Mouse (Mus musculus) erythroblast, embryonic 14.5 days (primary cell): ENCODE results near the gene Gm45618. TPM values are rescaled to one million over a fixed set of nuclear protein-coding genes. Genes with fewer than 3 reads are reported as not detected.

Source experiments
- H3K27me3 ChIP-seq: 2 replicates; pipeline ENCODE4 v1.6.1; 2012; ENCODE audit warnings: inconsistent platforms; ENCODE audit not compliant: control insufficient read depth
- H3K36me3 ChIP-seq: 2 replicates; pipeline ENCODE4 v1.6.1; 2012; ENCODE audit warnings: mild to moderate bottlenecking, inconsistent platforms; ENCODE audit not compliant: control insufficient read depth
- H3K4me1 ChIP-seq: 2 replicates; pipeline ENCODE4 v1.6.1; 2012; ENCODE audit warnings: inconsistent platforms; ENCODE audit not compliant: control insufficient read depth
- H3K4me3 ChIP-seq: replicated peaks from 2 replicates; pipeline ENCODE3; 2012; ENCODE audit warnings: moderate library complexity, mild to moderate bottlenecking, inconsistent platforms
- H3K9me3 ChIP-seq: 2 replicates; pipeline ENCODE4 v1.6.1; 2012; ENCODE audit warnings: low read length, inconsistent platforms, mixed read lengths; ENCODE audit not compliant: control insufficient read depth
- GATA1 ChIP-seq: IDR thresholded peaks from 2 replicates; pipeline ENCODE4 v1.6.1; 2012; ENCODE audit warnings: low read length, inconsistent platforms, mixed read lengths
- TAL1 ChIP-seq: IDR thresholded peaks from 3 replicates; pipeline ENCODE4 v1.6.1; 2012; ENCODE audit warnings: low read length, inconsistent platforms, mixed read lengths
- polyA plus RNA-seq: library from polyadenylated mRNA; stranded (reverse); fragments of >175 nt; gene quantifications from 2 replicates; pipeline ENCODE4 v1.2.3, GENCODE M21; 2012

The Gm45618 gene
- polyA plus RNA-seq, 1 experiment: not detected

DNA sequence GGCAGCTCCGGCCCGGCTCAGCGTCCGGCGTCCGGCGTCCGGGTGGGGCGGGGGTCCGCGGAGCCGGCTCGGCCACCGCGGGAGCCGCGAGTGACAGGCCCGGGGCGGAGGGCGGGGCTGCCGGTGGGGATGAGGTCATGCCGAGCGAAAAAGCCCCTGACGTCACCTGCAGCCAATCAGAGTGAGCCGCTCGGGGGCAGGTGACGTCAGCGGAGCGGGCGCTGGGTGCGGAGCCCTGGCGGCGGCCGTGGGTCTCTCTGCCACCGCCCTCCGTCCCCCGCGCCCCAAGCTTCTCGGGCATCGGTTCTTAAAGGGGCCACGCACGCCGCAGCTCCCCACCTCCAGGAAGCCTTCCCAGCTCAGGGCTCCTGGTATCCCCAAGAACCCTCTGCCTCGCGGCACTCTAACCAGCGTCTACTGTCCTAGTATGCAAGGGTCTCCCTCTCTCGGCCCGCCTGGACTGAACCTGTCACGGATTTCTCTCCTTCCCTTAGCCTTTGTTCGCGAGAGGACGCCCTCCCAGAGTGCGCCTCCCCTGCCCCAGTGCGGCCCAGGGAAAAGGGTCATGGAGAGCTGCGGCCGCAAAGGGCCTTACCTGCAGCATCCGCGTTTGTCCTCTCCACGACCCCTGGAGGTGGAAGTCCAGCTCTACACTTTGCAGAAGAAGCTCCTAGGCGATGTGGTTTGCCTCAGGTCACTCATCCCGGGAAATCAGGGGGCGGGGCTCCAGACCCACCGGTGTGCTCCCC, 25.2 kb downstream of the Gm45618 start, which contains the start of gene Dusp8:
Gene Dusp8 (minus strand): TSS at position 661 of the 749 bp plus-strand sequence.
- no peak for TF ChIP-seq TAL1
- TF ChIP-seq GATA1: no peak
- Histone ChIP-seq H3K27me3 (peaks cover 99% of the 10 kb centered on the region), H3K4me3 (peak within 1 kb of the TSS; percentile 90), H3K9me3 (no peaks in the 10 kb centered on the region; the same call in 1 of the 2 replicates), H3K4me1 (peaks cover 66% of the 10 kb centered on the region), H3K36me3 (peaks cover 34% of the 10 kb centered on the region)

DNA sequence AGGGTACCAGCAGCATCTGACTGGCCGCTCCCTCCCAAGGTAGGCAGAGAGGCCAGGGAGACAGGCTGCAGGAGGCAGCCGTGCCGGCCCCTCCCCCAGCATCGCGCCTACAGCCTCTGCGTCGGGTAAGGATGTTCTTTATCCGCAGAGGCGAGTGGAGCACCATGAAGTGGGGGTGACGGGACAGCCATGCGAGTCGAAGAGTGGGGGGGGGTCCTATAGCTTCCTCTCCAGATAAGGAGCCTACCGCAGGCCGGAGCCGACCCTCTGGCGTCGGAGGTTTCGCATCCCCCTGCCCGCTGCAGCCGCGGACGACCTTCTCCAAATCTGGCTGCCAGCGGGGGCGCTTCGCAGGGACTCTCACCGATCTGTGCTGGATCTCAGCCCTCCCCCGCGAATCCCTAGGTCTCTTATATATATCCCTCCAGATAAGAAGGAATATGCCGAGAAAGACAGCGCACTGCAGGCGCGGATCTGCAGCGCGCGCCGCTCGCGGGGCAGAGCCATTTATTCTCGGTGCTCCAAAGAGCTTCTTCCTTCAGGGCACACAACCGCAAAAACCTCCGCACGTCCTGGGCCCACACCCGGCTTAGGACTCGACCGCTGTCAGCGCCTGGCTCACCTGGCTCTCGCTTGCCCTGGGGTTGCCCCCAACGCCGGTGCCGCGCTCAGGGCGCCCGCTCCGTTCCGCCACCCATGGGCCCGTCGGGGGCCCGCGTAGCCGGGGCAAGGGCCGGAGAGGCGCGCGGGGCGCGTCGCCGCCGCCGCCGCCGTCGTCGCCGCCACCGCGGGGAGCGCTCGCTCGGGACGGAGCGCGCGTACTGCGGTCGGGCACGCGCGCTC, 26.0 kb downstream of the Gm45618 start:
- TF ChIP-seq TAL1 (no peak), GATA1 (no peak)
- peak overlapping the region; percentile 90 for H3K4me3 ChIP-seq
- H3K27me3 ChIP-seq: peaks cover 99% of the 10 kb centered on the region
- peaks cover 42% of the 10 kb centered on the region for H3K36me3 ChIP-seq
- H3K4me1 ChIP-seq: peaks cover 74% of the 10 kb centered on the region
- no peaks in the 10 kb centered on the region; the same call in 1 of the 2 replicates for H3K9me3 ChIP-seq

DNA sequence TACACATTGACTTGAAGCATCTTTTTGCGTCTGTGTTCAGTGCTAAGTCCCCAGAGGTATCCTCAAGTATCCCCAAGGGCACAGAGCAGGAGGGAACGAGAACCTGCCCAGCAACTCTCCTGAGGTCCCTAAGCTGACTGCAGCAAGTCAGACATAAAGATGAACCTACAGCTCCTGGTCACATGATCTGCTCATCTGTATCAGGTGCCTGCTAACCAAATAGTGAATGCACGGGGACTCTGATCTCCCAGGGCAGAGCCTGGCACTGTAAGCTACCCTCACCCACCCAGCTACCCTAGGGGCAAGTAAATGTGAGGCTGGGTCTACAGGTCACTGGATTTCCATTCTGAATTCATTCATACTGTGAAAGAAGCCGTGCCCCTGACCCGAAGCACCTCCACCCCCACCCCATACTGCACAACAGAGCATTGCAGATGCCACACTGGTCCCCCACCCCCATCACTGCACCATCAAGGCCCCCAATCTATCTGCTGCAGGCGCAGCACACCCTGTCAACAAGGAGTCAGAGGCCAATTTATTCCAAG, 26.8 kb downstream of the Gm45618 start:
- no peaks in the 10 kb centered on the region; the same call in 1 of the 2 replicates for H3K9me3 ChIP-seq
- peaks cover 49% of the 10 kb centered on the region for H3K36me3 ChIP-seq
- TF ChIP-seq TAL1: no peak
- TF ChIP-seq GATA1: no peak
- H3K4me1 ChIP-seq: peaks cover 82% of the 10 kb centered on the region
- peaks cover 96% of the 10 kb centered on the region for H3K27me3 ChIP-seq
- H3K4me3 ChIP-seq: peak overlapping the region; percentile 90

DNA sequence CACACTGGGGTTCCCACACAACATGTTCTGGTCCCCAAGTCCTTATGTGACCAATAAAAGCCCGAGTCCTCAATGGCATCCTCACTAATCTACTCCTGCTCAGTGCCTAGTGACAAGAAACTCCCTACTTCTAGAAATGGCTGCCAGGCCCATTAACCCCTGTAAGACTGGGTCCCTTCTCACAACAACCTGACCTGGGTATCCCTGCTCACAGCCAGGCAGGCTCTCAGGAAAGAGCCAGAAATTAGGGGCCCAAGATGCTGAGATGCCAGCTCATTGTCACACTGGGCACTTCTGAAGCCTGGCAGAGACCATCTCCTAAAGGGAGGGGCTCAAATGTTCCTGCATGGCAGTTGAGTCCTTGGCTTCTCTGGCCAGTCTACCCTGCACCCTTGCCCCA, 27.5 kb downstream of the Gm45618 start:
- Histone ChIP-seq H3K4me3 (peak overlapping the region; percentile 90), H3K27me3 (peaks cover 89% of the 10 kb centered on the region), H3K9me3 (no peaks in the 10 kb centered on the region; the same call in 1 of the 2 replicates), H3K4me1 (peaks cover 90% of the 10 kb centered on the region), H3K36me3 (peaks cover 57% of the 10 kb centered on the region)
- TF ChIP-seq GATA1 (no peak), TAL1 (no peak)

DNA sequence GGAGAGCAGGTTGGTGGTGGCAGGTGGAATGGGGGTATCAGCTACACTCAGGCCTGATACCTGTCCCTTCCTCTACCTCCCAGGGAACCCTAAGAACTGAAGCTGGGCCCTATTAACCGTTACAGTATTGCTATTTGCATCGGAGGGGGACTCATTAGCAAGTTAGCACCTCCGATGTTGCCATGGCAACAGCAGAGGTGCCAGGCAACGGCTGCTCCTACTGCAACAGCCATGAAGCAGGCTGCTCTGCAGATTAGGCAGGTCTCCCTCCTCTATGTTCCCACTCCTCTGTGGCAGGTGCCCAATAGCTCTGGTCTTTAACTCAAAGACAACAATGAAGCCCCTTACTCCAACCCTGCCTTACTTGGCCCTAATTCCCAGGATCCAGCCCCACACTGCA, 28.7 kb downstream of the Gm45618 start:
- H3K36me3 ChIP-seq: peaks cover 69% of the 10 kb centered on the region
- no peaks in the 10 kb centered on the region; the same call in 1 of the 2 replicates for H3K9me3 ChIP-seq
- H3K4me1 ChIP-seq: peaks cover 95% of the 10 kb centered on the region
- TF ChIP-seq GATA1 (no peak), TAL1 (no peak)
- H3K27me3 ChIP-seq: peaks cover 77% of the 10 kb centered on the region
- H3K4me3 ChIP-seq: no peak overlapping the region

DNA sequence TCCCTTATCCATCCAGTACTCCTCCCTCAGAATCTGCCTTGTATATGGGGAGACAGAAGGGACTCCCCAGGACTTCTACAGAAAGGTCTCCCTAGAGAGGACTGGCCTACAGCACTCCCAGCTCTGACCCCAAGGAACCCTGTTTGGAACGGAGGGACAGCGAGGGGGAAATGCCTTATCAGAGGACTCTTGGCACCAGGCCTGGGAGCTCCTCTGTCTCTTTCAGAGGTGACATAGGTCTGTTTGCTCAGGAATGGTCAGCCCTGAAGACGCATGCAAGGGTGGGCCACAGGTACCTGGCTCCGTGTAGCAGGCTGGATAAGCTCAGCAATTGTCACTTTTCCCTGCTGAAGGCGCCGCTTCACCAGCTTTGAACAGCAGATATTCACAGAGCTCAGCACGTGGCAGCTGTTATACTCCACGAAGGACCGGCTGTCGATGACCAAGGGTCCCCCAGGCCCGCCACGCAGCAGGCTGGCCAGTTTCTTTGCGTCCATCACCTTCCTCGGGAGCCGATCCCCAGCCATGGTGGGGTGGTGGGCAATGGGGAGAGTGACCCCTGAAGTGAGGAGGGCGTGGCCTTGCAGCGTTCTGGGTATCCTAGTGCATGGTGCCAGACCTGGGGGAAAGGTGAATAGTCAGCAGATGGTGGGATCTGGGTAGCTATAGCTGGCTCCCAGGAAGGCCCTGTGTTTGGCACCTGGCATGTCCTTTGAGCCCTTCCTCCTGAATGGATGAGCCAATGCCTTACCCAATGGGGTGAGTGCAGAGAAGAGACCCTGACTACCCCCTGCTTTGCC, 30.7 kb downstream of the Gm45618 start:
- Histone ChIP-seq H3K4me1 (peaks cover 99% of the 10 kb centered on the region), H3K27me3 (peaks cover 59% of the 10 kb centered on the region)

DNA sequence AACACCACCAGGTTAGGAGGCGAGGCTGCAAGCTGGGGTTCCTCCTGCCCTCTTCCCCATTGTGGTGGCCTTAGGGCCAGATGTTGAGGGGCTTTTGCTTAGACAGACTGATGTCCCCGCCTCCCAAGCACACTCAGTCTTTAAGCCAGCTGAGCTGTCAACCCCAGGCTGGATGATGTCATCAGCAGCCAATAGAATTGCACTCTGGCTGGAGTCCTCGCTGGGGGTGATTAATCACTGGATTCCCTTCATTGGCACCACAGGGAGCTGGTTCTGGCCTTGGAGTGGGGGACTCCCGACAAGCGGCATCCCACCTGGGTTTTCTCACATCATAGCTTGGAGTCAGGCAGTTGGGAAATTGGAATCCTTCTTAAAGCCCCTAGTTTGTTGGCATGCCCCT, 31.6 kb downstream of the Gm45618 start:
- TF ChIP-seq TAL1 (no peak), GATA1 (no peak)
- peaks cover 59% of the 10 kb centered on the region for H3K27me3 ChIP-seq
- H3K36me3 ChIP-seq: peaks cover 98% of the 10 kb centered on the region
- no peaks in the 10 kb centered on the region for H3K9me3 ChIP-seq
- H3K4me1 ChIP-seq: peaks cover 100% of the 10 kb centered on the region
- peak overlapping the region; percentile 2 for H3K4me3 ChIP-seq

More for the DNA sequence above, 30.7 kb downstream of the Gm45618 start:
- Histone ChIP-seq H3K9me3 (no peaks in the 10 kb centered on the region; the same call in 1 of the 2 replicates), H3K36me3 (peaks cover 89% of the 10 kb centered on the region), H3K4me3 (no peak overlapping the region)
- no peak for TF ChIP-seq TAL1
- TF ChIP-seq GATA1: no peak

DNA sequence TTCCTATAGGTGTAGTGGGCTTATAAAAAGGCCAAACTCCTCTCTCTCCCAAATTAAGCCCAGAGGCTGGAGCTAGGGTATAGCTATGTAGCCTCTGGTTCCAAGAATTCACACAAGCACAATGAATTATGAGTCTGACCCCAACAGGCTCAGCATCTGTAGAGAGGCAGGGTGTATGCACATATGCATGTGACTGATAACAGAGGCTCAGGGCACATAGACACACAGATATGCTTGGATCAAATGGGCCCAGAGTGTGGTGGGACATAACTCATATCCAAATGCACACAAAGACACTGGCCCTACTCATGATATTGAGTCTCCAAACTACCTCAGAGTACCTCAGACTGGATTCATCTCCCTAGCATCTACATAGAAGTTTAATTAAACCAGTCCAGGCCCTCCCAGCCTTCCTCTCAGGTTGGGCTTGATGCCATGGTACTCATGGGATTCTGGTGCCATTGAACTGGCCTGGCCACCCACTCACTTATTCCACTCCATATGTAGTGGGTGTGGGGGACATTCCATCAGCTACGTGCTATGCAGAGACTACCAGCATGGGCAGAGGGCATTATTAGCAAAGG, 33.4 kb downstream of the Gm45618 start:
- peaks cover 15% of the 10 kb centered on the region for H3K9me3 ChIP-seq
- peaks cover 59% of the 10 kb centered on the region for H3K27me3 ChIP-seq
- peaks cover 99% of the 10 kb centered on the region for H3K4me1 ChIP-seq
- peaks cover 100% of the 10 kb centered on the region for H3K36me3 ChIP-seq
- TF ChIP-seq GATA1: peak; percentile 89
- peak; percentile 98 for TF ChIP-seq TAL1
- peak overlapping the region; percentile 45 for H3K4me3 ChIP-seq
